Mouse (Mus musculus) liver, postnatal 0 days (tissue): ENCODE measurements around the gene Shc2. TPM values are rescaled to one million over a fixed set of nuclear protein-coding genes. Genes with fewer than 3 reads are reported as not detected.

ENCODE experiments used
- ATAC-seq: fragments of 200-750 bp; cut with Nextera tagmentation; 2 replicates; pipeline ENCODE4 v1.8.0; 2017; ENCODE audit warnings: mild to moderate bottlenecking, moderate library complexity
- DNase-seq: peaks from one replicate; pipeline ENCODE4 v3.0.0-alpha.2; 2016
- H3K27ac ChIP-seq: fragments of 300-500 bp; sonication (generic); 2 replicates; pipeline ENCODE4 v1.5.1; 2014; ENCODE audit warnings: antibody characterized with exemption, moderate library complexity, mild to moderate bottlenecking, low read depth
- H3K27me3 ChIP-seq: fragments of 300-500 bp; sonication (generic); 2 replicates; pipeline ENCODE4 v1.6.1; 2014; ENCODE audit warnings: low read length, control low read depth, mixed read lengths; ENCODE audit not compliant: insufficient read depth
- H3K36me3 ChIP-seq: fragments of 300-500 bp; sonication (generic); replicated peaks from 2 replicates; pipeline ENCODE4 v1.6.1; 2014; ENCODE audit warnings: mild to moderate bottlenecking, control low read depth, low read length, moderate library complexity, mixed read lengths; ENCODE audit not compliant: insufficient read depth
- H3K4me1 ChIP-seq: fragments of 300-500 bp; sonication (generic); 2 replicates; pipeline ENCODE4 v1.6.1; 2014; ENCODE audit warnings: antibody characterized with exemption, mild to moderate bottlenecking, control low read depth; ENCODE audit not compliant: insufficient read depth
- H3K4me2 ChIP-seq: fragments of 300-500 bp; sonication (generic); 2 replicates; pipeline ENCODE4 v1.6.1; 2014; ENCODE audit warnings: low read depth, mild to moderate bottlenecking, low read length, moderate library complexity, mixed read lengths
- H3K4me3 ChIP-seq: fragments of 300-500 bp; sonication (generic); 2 replicates; pipeline ENCODE4 v1.5.1; 2014; ENCODE audit warnings: low read depth, low read length
- H3K9ac ChIP-seq: fragments of 300-500 bp; sonication (generic); replicated peaks from 2 replicates; pipeline ENCODE4 v1.6.1; 2014; ENCODE audit warnings: mild to moderate bottlenecking, moderate library complexity
- H3K9me3 ChIP-seq: fragments of 300-500 bp; sonication (generic); 2 replicates; pipeline ENCODE4 v1.6.1; 2016; ENCODE audit warnings: mild to moderate bottlenecking, control low read depth, low read length, mixed read lengths
- CTCF ChIP-seq: sonication (generic); IDR thresholded peaks from 2 replicates; pipeline ENCODE4 v1.5.1; 2016; ENCODE audit warnings: antibody characterized with exemption, low read depth
- EP300 ChIP-seq: IDR thresholded peaks from 2 replicates; pipeline ENCODE4 v1.6.1; 2016; ENCODE audit warnings: antibody characterized with exemption, low read depth, mild to moderate bottlenecking
- WGBS: fragments of 180-500 bp; shearing (Covaris S2); extraction: QIAGEN DNeasy Blood & Tissue Kit; methylation state at CpG from one replicate; pipeline ENCODE4 v1.1.7; 2014; ENCODE audit not compliant: insufficient replicate concordance; 5-methylcytosine and 5-hydroxymethylcytosine counted together
- polyA plus RNA-seq: library from polyadenylated mRNA; unstranded; fragments of >200 nt; fragmentation: Nextera tagmentation; extraction: Ambion mirVana; gene quantifications from 2 replicates; pipeline ENCODE4 v1.2.1, GENCODE M21; 2015

Shc2 gene
- polyA plus RNA-seq, 1 experiment from 2014 or later: 0.05 TPM

DNA sequence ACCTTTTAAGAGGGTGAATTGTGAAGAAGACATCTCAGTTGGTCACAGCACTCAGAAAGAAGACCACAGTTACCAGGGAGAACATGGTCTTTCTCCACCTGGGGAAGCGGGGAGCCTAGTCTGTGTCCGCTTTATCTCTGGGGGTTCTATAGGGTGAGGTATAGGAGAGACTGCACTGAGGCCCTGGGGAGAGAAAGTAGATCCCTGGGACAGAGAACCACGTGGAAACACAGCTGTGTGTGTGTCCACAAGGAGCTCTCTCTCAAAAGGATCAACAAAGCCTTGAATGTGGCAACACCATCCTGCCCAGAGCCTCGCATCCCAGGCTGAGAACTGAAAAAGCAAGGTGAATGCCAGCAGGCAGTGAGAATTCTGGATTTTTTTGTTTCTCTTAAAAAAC, 60.3 kb downstream of the Shc2 start:
- H3K4me2 ChIP-seq: no peak overlapping the region
- no peak overlapping the region for H3K27ac ChIP-seq
- TF ChIP-seq CTCF: no peak
- no peak for TF ChIP-seq EP300
- DNase-seq (peak; percentile 8), ATAC-seq (no peak)
- no peak overlapping the region for H3K4me3 ChIP-seq
- no peaks in the 10 kb centered on the region for H3K4me1 ChIP-seq
- no peak overlapping the region for H3K9ac ChIP-seq
- H3K36me3 ChIP-seq: no peaks in the 10 kb centered on the region
- H3K27me3 ChIP-seq: no peaks in the 10 kb centered on the region
- H3K9me3 ChIP-seq: no peaks in the 10 kb centered on the region
- WGBS: 60% methylated on average over 4 of the region's 4 CpGs

DNA sequence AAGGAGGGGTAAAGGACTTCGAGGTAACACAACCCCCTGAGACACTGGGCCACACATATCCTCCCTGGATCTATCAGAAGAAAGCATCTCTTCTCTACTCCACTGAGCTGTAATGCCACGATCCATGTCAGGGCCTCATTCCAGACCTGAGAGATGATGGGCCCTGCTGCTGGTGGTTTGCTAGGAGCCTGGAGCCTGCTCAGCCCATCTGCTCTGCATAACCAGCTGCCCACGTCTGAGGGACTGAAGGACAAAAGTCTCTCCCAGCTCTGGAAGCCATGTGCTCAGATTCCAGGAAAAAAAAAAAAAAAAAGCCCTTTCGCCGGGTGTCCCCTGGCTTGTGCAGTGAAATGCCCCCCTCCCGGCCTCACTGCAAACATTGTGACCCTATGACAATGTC, 62.0 kb downstream of the Shc2 start:
- no peak overlapping the region for H3K4me2 ChIP-seq
- no peak overlapping the region for H3K4me3 ChIP-seq
- no peaks in the 10 kb centered on the region for H3K4me1 ChIP-seq
- no peaks in the 10 kb centered on the region for H3K27me3 ChIP-seq
- no peaks in the 10 kb centered on the region for H3K9me3 ChIP-seq
- TF ChIP-seq CTCF (no peak), EP300 (no peak)
- no peaks in the 10 kb centered on the region for H3K36me3 ChIP-seq
- ATAC-seq (no peak), DNase-seq (peak; percentile 1)
- WGBS: 70% methylated on average over 6 of the region's 6 CpGs
- H3K9ac ChIP-seq: no peak overlapping the region
- H3K27ac ChIP-seq: no peak overlapping the region

DNA sequence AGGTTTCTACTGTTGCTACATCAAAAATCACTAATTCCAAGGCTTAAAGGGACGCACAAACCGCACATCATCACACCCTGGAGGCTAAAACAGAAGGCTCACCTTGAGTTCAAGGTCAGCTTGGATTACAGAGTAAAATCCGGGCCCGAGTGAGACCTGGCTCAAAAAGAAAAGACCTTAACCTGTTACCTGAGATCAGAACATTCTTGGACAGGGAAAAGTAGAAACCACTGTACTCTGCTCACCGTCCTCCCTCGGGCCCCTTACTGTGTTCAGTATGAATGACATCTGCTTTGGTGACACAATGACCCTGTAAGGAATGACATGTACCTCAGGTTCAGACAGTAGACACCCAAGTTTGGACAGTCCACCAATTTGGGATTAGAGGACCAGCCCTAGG, 62.9 kb downstream of the Shc2 start:
- ATAC-seq: no peak
- Histone ChIP-seq H3K9me3 (no peaks in the 10 kb centered on the region), H3K27ac (no peak overlapping the region), H3K9ac (no peak overlapping the region), H3K4me3 (no peak overlapping the region), H3K4me2 (no peak overlapping the region), H3K36me3 (no peaks in the 10 kb centered on the region), H3K27me3 (no peaks in the 10 kb centered on the region), H3K4me1 (no peaks in the 10 kb centered on the region)
- no peak for TF ChIP-seq EP300
- no peak for TF ChIP-seq CTCF
- WGBS: 70% methylated on average over 6 of the region's 6 CpGs
- peak; percentile 2 for DNase-seq

DNA sequence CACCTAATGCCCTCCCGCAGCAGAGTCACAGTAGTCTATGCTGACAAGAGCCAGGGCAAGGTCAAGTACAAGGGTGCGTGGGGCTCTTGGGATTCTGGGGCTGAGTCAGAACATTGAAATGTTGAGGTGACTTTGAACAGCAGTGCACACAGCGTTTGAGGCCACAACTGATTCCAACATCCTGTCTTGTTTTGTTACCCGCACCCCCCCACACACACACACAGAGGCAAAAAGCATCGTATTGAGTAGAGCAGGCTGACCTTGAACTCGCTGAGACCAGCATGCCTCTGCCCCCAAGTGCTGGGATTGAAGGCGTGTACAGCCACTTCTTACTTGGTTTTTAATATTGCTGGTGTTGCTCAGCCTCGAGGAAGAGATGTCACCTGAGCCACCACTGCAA, 63.4 kb downstream of the Shc2 start:
- peak; percentile 3 for DNase-seq
- Histone ChIP-seq H3K9me3 (no peaks in the 10 kb centered on the region), H3K4me3 (no peak overlapping the region), H3K27ac (no peak overlapping the region), H3K36me3 (no peaks in the 10 kb centered on the region), H3K9ac (no peak overlapping the region), H3K27me3 (no peaks in the 10 kb centered on the region), H3K4me1 (no peaks in the 10 kb centered on the region), H3K4me2 (no peak overlapping the region)
- ATAC-seq: no peak
- 69% methylated on average over 8 of the region's 8 CpGs for WGBS
- TF ChIP-seq EP300 (no peak), CTCF (no peak)

DNA sequence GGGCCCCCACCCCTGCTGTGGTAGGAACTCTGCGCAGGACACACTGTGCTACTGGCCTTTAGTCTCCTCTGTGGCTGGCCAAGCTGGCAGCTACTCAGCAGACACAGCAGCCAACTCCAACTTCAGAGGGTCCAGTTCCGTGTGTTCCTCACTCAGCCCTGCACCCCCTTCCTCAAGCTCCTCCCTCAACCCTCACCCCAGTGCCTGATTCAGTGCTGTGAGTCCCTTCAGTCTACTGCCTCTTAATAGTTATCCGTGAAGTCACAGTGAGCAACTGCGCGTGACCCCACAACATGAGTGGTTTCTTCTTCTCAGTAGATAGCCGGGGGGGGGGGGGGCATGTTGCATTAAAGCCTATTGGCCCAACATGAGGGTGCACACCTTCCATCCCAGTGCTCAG, 64.1 kb downstream of the Shc2 start:
- H3K36me3 ChIP-seq: no peaks in the 10 kb centered on the region
- no peak overlapping the region for H3K9ac ChIP-seq
- no peaks in the 10 kb centered on the region for H3K27me3 ChIP-seq
- no peak overlapping the region for H3K27ac ChIP-seq
- H3K4me3 ChIP-seq: no peak overlapping the region
- WGBS: 78% methylated on average over 6 of the region's 6 CpGs
- ATAC-seq (no peak), DNase-seq (peak; percentile 10)
- no peak overlapping the region for H3K4me2 ChIP-seq
- TF ChIP-seq EP300 (no peak), CTCF (no peak)
- H3K4me1 ChIP-seq: no peaks in the 10 kb centered on the region
- H3K9me3 ChIP-seq: no peaks in the 10 kb centered on the region

DNA sequence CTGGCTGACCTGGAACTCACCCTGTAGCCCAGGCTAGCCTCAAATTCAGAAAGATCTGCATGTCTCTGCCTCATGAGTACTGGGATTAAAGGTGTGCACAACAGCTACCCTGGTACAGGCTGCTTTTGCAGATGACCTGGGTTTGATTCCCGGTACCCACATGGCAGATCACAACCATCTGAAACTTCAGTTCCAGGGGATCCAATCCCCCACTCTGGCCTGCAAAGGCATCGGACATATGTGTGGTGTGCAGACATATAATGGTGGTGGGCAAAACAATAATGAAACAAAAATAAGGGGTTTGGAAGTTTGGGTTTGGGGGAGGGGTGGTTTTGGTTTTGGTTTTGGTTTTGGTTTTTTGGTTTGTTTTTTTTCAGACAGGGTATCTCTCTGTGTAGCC, 66.4 kb downstream of the Shc2 start:
- DNase-seq: peak; percentile 6
- no peak overlapping the region for H3K4me3 ChIP-seq
- 79% methylated on average over 2 of the region's 2 CpGs for WGBS
- no peak for ATAC-seq
- no peak overlapping the region for H3K9ac ChIP-seq
- H3K27ac ChIP-seq: no peak overlapping the region
- no peaks in the 10 kb centered on the region for H3K9me3 ChIP-seq
- no peak overlapping the region for H3K4me2 ChIP-seq
- H3K36me3 ChIP-seq: no peaks in the 10 kb centered on the region
- no peaks in the 10 kb centered on the region for H3K4me1 ChIP-seq
- TF ChIP-seq EP300 (no peak), CTCF (no peak)
- no peaks in the 10 kb centered on the region for H3K27me3 ChIP-seq

DNA sequence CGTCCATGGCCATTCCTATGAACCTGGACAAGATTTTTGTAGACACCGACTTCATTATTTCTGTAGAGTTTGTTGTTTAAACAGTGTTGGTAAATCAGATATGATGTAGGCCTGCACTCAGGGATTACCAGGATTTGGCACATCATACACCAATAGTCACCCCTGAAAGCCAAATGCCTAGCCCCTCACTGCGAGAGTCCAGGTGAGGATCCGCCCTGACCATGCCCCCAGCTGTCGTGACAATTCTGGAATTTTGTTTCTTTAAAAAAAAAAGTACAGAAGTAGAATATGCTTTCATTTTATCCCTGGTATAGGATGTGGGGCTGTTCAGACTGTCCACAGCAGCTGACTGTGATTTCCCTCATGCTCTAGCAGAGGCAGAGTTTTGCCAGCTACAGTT, 67.8 kb downstream of the Shc2 start:
- H3K9ac ChIP-seq: no peak overlapping the region
- no peak for ATAC-seq
- WGBS: 76% methylated on average over 5 of the region's 5 CpGs

More for the DNA sequence above, 67.8 kb downstream of the Shc2 start:
- DNase-seq: peak; percentile 6
- Histone ChIP-seq H3K36me3 (no peaks in the 10 kb centered on the region), H3K27ac (no peak overlapping the region), H3K4me3 (no peak overlapping the region), H3K9me3 (no peaks in the 10 kb centered on the region), H3K4me2 (no peak overlapping the region), H3K27me3 (no peaks in the 10 kb centered on the region), H3K4me1 (no peaks in the 10 kb centered on the region)
- TF ChIP-seq CTCF (no peak), EP300 (no peak)

Other genes with a start within 250 kb of the Shc2 start
- gene Vmn2r83, start 169.2 kb downstream of the Shc2 start, polyA plus RNA-seq: not detected in 2 replicates
- 32.7 and 38.8 TPM in 2 replicates for gene Plpp2, start 104.1 kb downstream of the Shc2 start, polyA plus RNA-seq
- gene Mier2, start 82.7 kb downstream of the Shc2 start, polyA plus RNA-seq: 8.6 and 9.0 TPM in 2 replicates
- gene Theg, start 50.6 kb downstream of the Shc2 start, polyA plus RNA-seq: not detected in 2 replicates
- not detected in 2 replicates for gene C2cd4c, start 23.9 kb downstream of the Shc2 start, polyA plus RNA-seq
- not detected in 2 replicates for gene Odf3l2, start 7.8 kb upstream of the Shc2 start, polyA plus RNA-seq
- gene Madcam1, start 26.6 kb upstream of the Shc2 start, polyA plus RNA-seq: 0.12 and 0.19 TPM in 2 replicates
- 24.9 and 25.8 TPM in 2 replicates for gene Tpgs1, start 31.5 kb upstream of the Shc2 start, polyA plus RNA-seq
- 77.6 and 80.1 TPM in 2 replicates for gene Cdc34, start 44.3 kb upstream of the Shc2 start, polyA plus RNA-seq
- 0.09 and 0.13 TPM in 2 replicates for gene Gzmm, start 51.1 kb upstream of the Shc2 start, polyA plus RNA-seq
- gene Bsg, start 66.6 kb upstream of the Shc2 start, polyA plus RNA-seq: 979 and 1,075 TPM in 2 replicates
- gene Hcn2, start 78.7 kb upstream of the Shc2 start, polyA plus RNA-seq: 0.04 and 0.06 TPM in 2 replicates
- gene Polrmt, start 108.7 kb upstream of the Shc2 start, polyA plus RNA-seq: 9.9 and 12.6 TPM in 2 replicates
- not detected in 2 replicates for gene Fgf22, start 117.2 kb upstream of the Shc2 start, polyA plus RNA-seq
- gene Rnf126, start 129.0 kb upstream of the Shc2 start, polyA plus RNA-seq: 28.2 and 34.1 TPM in 2 replicates
- gene Fstl3, start 139.4 kb upstream of the Shc2 start, polyA plus RNA-seq: 0.36 and 0.63 TPM in 2 replicates
- 5.0 and 7.2 TPM in 2 replicates for gene Prss57, start 153.0 kb upstream of the Shc2 start, polyA plus RNA-seq
- gene Palm, start 155.7 kb upstream of the Shc2 start, polyA plus RNA-seq: 7.9 and 9.2 TPM in 2 replicates
- gene Misp, start 183.1 kb upstream of the Shc2 start, polyA plus RNA-seq: 1.00 and 1.3 TPM in 2 replicates
- gene Ptbp1, start 216.5 kb upstream of the Shc2 start, polyA plus RNA-seq: 55.4 and 59.1 TPM in 2 replicates
- 123 and 127 TPM in 2 replicates for gene Prtn3, start 236.6 kb upstream of the Shc2 start, polyA plus RNA-seq
- gene Plppr3, start 236.7 kb upstream of the Shc2 start, polyA plus RNA-seq: 2.9 and 4.9 TPM in 2 replicates
- gene Elane, start 248.3 kb upstream of the Shc2 start, polyA plus RNA-seq: 180 and 207 TPM in 2 replicates